Mouse (Mus musculus): ENCODE data around the gene Plac9a.
"Not testable (repeated sequence)": the region's sequence is repeated elsewhere in the genome, so short reads cannot be mapped to it uniquely, and the experiment has no call there.

GRCm38 (mm10) chr14:25895686-25896085, 7.2 kb downstream of the Plac9a start:
- TF ChIP-seq POLR2A (IDR thresholded peaks at IDR 0.05; ENCODE audit: low read depth, low read length); CTCF (IDR thresholded peaks at IDR 0.05; ENCODE audit: borderline replicate concordance, insufficient read depth, low read length): not testable (repeated sequence)

All from embryonic fibroblast, embryonic 13.5 days (primary cell).